Mouse (Mus musculus): ENCODE data around the gene Gm16442. TPM values are rescaled to one million over a fixed set of nuclear protein-coding genes. Genes with fewer than 3 reads are reported as not detected.

Gene Gm16442
- not detected for polyA plus RNA-seq (2014; fragmentation: Illumina TruSeq; extraction: RNeasy Lipid Tissue Mini Kit (QIAGEN cat#74804); ENCODE audit: insufficient read depth, low read depth, low replicate concordance)

DNA sequence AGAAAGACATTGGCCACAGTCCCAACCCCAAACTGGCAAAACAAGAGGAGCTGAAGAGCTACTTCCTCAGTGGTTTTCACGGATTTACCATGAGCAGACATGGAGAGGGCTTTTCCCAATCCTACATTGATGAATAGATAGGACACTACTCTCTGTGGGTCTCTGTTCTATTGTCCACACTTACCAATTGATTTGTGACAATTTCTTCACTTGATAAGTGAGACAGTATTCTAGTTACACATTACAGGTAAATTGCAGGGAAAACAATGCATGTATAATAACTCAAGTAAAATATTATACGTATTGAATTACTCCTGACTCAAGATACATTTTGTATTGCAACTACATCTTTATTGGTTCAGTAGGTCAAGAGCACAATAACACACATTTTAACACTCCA is at the start of gene Gm16442:
Gm16442 (minus strand) TSS at position 101 of the 400 bp plus-strand sequence.

DNA sequence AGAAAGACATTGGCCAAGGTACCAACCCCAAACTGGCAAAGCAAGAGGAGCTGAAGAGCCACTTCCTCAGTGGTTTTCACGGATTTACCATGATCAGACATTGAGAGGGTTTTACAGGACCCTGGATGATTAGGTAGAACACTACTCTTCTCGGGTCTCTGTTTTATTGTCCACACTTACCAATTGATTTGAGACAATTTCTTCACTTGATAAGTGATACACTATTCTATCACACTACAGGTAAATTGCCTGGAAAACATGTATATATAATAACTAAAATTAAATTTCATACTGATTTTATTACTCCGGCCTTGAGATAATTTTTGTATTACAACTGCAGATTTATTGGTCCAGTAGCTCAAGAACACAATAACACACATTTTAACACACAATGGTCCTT is 45.9 kb upstream of the Gm16442 start, which contains the start of gene Vmn1r94:
Vmn1r94 (minus strand) TSS at position 101 of the 400 bp plus-strand sequence.

GRCm38 (mm10) chr7:20138988-20139387 is 16.6 kb upstream of the Gm16442 start, which contains the start of gene Vmn1r93:
Vmn1r93 (minus strand) TSS chr7:20139088.

DNA sequence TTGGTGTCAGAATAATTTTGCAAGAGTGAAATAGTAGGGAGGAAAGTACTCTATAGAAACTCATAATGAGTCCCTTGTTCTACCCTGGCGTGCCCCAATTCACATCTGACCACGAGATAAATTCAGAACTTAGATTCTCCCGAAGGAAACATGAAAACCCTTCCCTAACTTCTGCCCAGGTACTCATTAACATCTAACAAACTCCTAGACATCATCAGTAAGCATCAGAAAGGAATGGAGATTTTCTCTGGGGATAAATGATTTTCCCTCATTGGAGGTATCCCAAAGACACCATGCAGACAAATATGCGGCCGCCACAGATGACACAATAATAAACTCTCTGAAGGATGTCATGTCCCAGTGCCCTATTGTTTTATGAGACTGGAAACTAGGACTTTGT is 23.0 kb downstream of the Gm16442 start, which contains the start of gene Vmn1r91:
Vmn1r91 (plus strand) TSS at position 301 of the 400 bp plus-strand sequence.

Other genes with a start within 250 kb of the Gm16442 start
- gene Ceacam19, start 234.6 kb downstream of the Gm16442 start, polyA plus RNA-seq (2014; fragmentation: Illumina TruSeq; extraction: RNeasy Lipid Tissue Mini Kit (QIAGEN cat#74804); ENCODE audit: insufficient read depth, low read depth, low replicate concordance), result 0.07 TPM
- gene Pvr, start 201.4 kb downstream of the Gm16442 start, polyA plus RNA-seq (2014; fragmentation: Illumina TruSeq; extraction: RNeasy Lipid Tissue Mini Kit (QIAGEN cat#74804); ENCODE audit: insufficient read depth, low read depth, low replicate concordance), result 17.0 TPM
- 1.2 TPM for gene Igsf23, start 171.8 kb downstream of the Gm16442 start, polyA plus RNA-seq (2014; fragmentation: Illumina TruSeq; extraction: RNeasy Lipid Tissue Mini Kit (QIAGEN cat#74804); ENCODE audit: insufficient read depth, low read depth, low replicate concordance)
- not detected for gene Ceacam20, start 157.2 kb downstream of the Gm16442 start, polyA plus RNA-seq (2014; fragmentation: Illumina TruSeq; extraction: RNeasy Lipid Tissue Mini Kit (QIAGEN cat#74804); ENCODE audit: insufficient read depth, low read depth, low replicate concordance)
- not detected for gene Nlrp9b, start 131.1 kb downstream of the Gm16442 start, polyA plus RNA-seq (2014; fragmentation: Illumina TruSeq; extraction: RNeasy Lipid Tissue Mini Kit (QIAGEN cat#74804); ENCODE audit: insufficient read depth, low read depth, low replicate concordance)
- not detected for gene Vmn1r91, start 22.9 kb downstream of the Gm16442 start, polyA plus RNA-seq (2014; fragmentation: Illumina TruSeq; extraction: RNeasy Lipid Tissue Mini Kit (QIAGEN cat#74804); ENCODE audit: insufficient read depth, low read depth, low replicate concordance)
- gene Vmn1r93, start 16.5 kb upstream of the Gm16442 start, polyA plus RNA-seq (2014; fragmentation: Illumina TruSeq; extraction: RNeasy Lipid Tissue Mini Kit (QIAGEN cat#74804); ENCODE audit: insufficient read depth, low read depth, low replicate concordance), result not detected
- not detected for gene Vmn1r94, start 45.8 kb upstream of the Gm16442 start, polyA plus RNA-seq (2014; fragmentation: Illumina TruSeq; extraction: RNeasy Lipid Tissue Mini Kit (QIAGEN cat#74804); ENCODE audit: insufficient read depth, low read depth, low replicate concordance)
- not detected for gene Vmn1r95, start 71.1 kb upstream of the Gm16442 start, polyA plus RNA-seq (2014; fragmentation: Illumina TruSeq; extraction: RNeasy Lipid Tissue Mini Kit (QIAGEN cat#74804); ENCODE audit: insufficient read depth, low read depth, low replicate concordance)
- not detected for gene Gm6164, start 83.0 kb upstream of the Gm16442 start, polyA plus RNA-seq (2014; fragmentation: Illumina TruSeq; extraction: RNeasy Lipid Tissue Mini Kit (QIAGEN cat#74804); ENCODE audit: insufficient read depth, low read depth, low replicate concordance)
- not detected for gene Gm4498, start 111.2 kb upstream of the Gm16442 start, polyA plus RNA-seq (2014; fragmentation: Illumina TruSeq; extraction: RNeasy Lipid Tissue Mini Kit (QIAGEN cat#74804); ENCODE audit: insufficient read depth, low read depth, low replicate concordance)
- gene Gm5890, start 140.3 kb upstream of the Gm16442 start, polyA plus RNA-seq (2014; fragmentation: Illumina TruSeq; extraction: RNeasy Lipid Tissue Mini Kit (QIAGEN cat#74804); ENCODE audit: insufficient read depth, low read depth, low replicate concordance), result not detected
- not detected for gene Gm4133, start 211.5 kb upstream of the Gm16442 start, polyA plus RNA-seq (2014; fragmentation: Illumina TruSeq; extraction: RNeasy Lipid Tissue Mini Kit (QIAGEN cat#74804); ENCODE audit: insufficient read depth, low read depth, low replicate concordance)